Mouse (Mus musculus) cerebellum, adult 2 months (tissue): ENCODE measurements at regions not wholly inside any gene's neighbourhood (a gene's known extent, or its start where the extent isn't known, plus 50 kb on each side); places are given as distances from the start of the nearest gene placed in this dataset.

Source experiments
- CTCF ChIP-seq: fragments of 200-500 bp; IDR thresholded peaks from 2 replicates; pipeline ENCODE4 v1.5.1; 2011; ENCODE audit warnings: low read depth, mild to moderate bottlenecking, control low read depth, low read length, moderate library complexity, borderline replicate concordance; ENCODE audit not compliant: insufficient read depth
- POLR2A ChIP-seq: fragments of 200-500 bp; IDR thresholded peaks from 2 replicates; pipeline ENCODE4 v1.6.1; 2011; ENCODE audit warnings: low read length, control low read depth, borderline replicate concordance; ENCODE audit not compliant: insufficient read depth

DNA sequence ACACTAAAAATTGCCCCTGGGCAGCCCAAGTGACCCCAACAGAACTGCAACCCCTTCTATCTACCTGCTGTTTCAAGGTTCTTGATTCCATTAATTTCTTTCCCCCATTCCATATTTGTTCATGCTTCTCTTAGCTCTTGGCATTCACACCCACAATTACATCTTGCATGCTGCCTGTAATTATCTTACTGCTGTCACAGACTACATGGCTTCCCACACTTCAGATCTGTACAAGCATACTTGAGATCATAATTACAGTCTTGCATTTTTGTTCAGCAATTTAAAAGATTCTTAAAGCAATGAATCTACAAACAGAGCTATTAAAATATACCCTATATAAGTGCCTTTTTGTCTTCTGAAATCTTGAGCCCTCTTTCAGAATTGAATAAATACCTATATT is 352.4 kb downstream of the Arl4a start:
- no peak for TF ChIP-seq CTCF
- no peak for TF ChIP-seq POLR2A
